Mouse (Mus musculus): ENCODE results near the gene Spns2.

- TF ChIP-seq GATA1 (IDR thresholded peaks at IDR 0.05; ENCODE audit: borderline replicate concordance, low read length): no peak
- no peak for TF ChIP-seq FLI1 (IDR thresholded peaks at IDR 0.05; ENCODE audit: low read length)
Measured at GRCm38 (mm10) chr11:72465978-72466693, 23.6 kb downstream of the Spns2 start.
